Mouse (Mus musculus): Measurements from ENCODE around the gene Olfr93.
"Not testable (repeated sequence)": the region's sequence is repeated elsewhere in the genome, so short reads cannot be mapped to it uniquely, and the experiment has no call there.

Gene Olfr93

GRCm38 (mm10) chr17:37161394-37161793 is at the start of gene Olfr93:
Olfr93 (minus strand) TSS chr17:37161494.
- no peak for DNase-seq

- no peak for DNase-seq
These were observed 42.6 kb upstream of the Olfr93 start for GRCm38 (mm10) chr17:37203917-37204236.

- DNase-seq = peak; percentile 56
These were observed 42.1 kb upstream of the Olfr93 start for GRCm38 (mm10) chr17:37203206-37203916.

- no peak for DNase-seq
These were observed 39.6 kb upstream of the Olfr93 start, which contains the start of gene Olfr94 for GRCm38 (mm10) chr17:37200894-37201293. Olfr94 (minus strand) TSS chr17:37200994.

- DNase-seq = no peak
These were observed 35.8 kb upstream of the Olfr93 start for GRCm38 (mm10) chr17:37196845-37197724.

GRCm38 (mm10) chr17:37194782-37195181 is 33.5 kb upstream of the Olfr93 start:
- DNase-seq = no peak

GRCm38 (mm10) chr17:37193656-37194055 is 32.4 kb upstream of the Olfr93 start, which contains the start of gene Ubd:
Ubd (plus strand) TSS chr17:37193892.
- DNase-seq = no peak

- no peak for DNase-seq
These were observed 31.7 kb upstream of the Olfr93 start for GRCm38 (mm10) chr17:37193032-37193431.

GRCm38 (mm10) chr17:37190711-37191110 is 29.4 kb upstream of the Olfr93 start:
- peak; percentile 10 for DNase-seq

- DNase-seq = no peak
These were observed 24.2 kb upstream of the Olfr93 start for GRCm38 (mm10) chr17:37185474-37185873.

- not testable (repeated sequence) for DNase-seq
These were observed 29.9 kb downstream of the Olfr93 start for GRCm38 (mm10) chr17:37131366-37131765.

GRCm38 (mm10) chr17:37119988-37120387 is 41.3 kb downstream of the Olfr93 start, which contains the start of gene Olfr92:
Olfr92 (minus strand) TSS chr17:37120088.
- DNase-seq = no peak

- DNase-seq = no peak
These were observed 63.1 kb downstream of the Olfr93 start, which contains the start of gene Olfr91 for GRCm38 (mm10) chr17:37098178-37098577. Olfr91 (minus strand) TSS chr17:37098278.

- DNase-seq = no peak
These were observed 68.0 kb downstream of the Olfr93 start for GRCm38 (mm10) chr17:37093289-37093688.

- DNase-seq = no peak
These were observed 69.1 kb downstream of the Olfr93 start for GRCm38 (mm10) chr17:37092198-37092597.

Measured in cerebellum, adult 11 months (tissue).